Mouse (Mus musculus) cortical plate, adult 2 months (tissue): ENCODE data around the gene Fam205c.

ENCODE experiments used
- CTCF ChIP-seq: fragments of 200-500 bp; IDR thresholded peaks from 2 replicates; pipeline ENCODE4 v1.5.1; 2011; ENCODE audit warnings: mild to moderate bottlenecking, control low read depth, low read length; ENCODE audit not compliant: insufficient read depth; ENCODE audit errors: extremely low read depth
- POLR2A ChIP-seq: fragments of 200-500 bp; IDR thresholded peaks from 2 replicates; pipeline ENCODE4 v1.6.1; 2011; ENCODE audit warnings: mild to moderate bottlenecking, low read length, control low read depth; ENCODE audit not compliant: insufficient read depth; ENCODE audit errors: extremely low read depth

GRCm38 (mm10) chr4:42904966-42905365 lies 30.9 kb upstream of the Fam205c start:
- TF ChIP-seq POLR2A (no peak), CTCF (no peak)
